Mouse (Mus musculus) small intestine, adult 2 months (tissue): Measurements from ENCODE around the gene Casq2.

Experiments used
- CTCF ChIP-seq: fragments of 200-500 bp; IDR thresholded peaks from 2 replicates; pipeline ENCODE4 v1.5.1; 2012; ENCODE audit warnings: low read depth, mild to moderate bottlenecking, control low read depth, inconsistent platforms, low read length, moderate library complexity, mixed read lengths; ENCODE audit not compliant: insufficient replicate concordance, insufficient read length; ENCODE audit errors: extremely low read depth
- POLR2A ChIP-seq: fragments of 200-500 bp; IDR thresholded peaks from 2 replicates; pipeline ENCODE4 v1.6.1; 2012; ENCODE audit warnings: low read depth, mild to moderate bottlenecking, control low read depth, inconsistent platforms, low read length, moderate library complexity

DNA sequence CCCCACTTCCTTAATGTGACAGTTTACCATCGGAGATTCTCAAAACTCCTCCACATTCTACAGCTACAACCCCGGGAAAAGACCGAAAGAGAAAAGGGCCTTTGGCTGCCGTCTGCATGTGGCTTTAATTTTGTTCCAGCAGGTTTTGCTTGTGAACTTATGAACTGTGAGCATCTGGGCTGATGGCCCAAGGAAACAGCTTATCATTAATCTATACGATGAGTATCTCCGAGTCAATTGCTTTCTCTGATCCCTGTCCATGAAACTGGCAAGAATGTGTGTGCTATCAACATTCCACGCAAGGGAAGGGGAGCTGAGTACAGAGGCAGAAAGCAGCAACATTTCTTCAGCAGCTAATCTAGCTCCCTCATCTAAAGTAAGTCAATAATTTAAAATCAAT, 63.7 kb downstream of the Casq2 start:
- TF ChIP-seq CTCF: no peak
- no peak for TF ChIP-seq POLR2A
